Mouse (Mus musculus): ENCODE results near the gene Nrcam.

DNA sequence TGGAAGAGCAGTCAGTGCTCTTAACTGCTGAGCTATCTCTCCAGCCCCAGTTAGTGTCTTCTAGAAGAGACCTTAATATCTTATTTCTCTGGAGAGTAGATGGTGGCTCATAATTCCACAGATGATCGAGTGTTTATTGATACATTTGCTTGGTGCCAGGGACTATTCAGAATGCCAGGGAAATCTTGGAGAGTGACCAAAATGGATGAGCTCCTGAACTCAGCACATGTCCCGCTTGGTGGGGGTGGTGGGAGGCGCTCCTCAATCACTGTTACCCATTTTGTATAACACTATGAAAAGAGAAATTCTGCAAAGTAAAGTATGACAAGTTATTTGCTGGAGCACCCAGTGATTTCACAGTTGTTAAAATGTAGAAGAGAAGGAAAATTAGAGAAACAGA, 95.3 kb downstream of the Nrcam start:
- TF ChIP-seq EP300 (IDR thresholded peaks at IDR 0.05; ENCODE audit: low read depth) (no peak), CTCF (IDR thresholded peaks at IDR 0.05; ENCODE audit: low read depth) (no peak)
